8 mouse cellular contexts compared by ENCODE assay signal in the genomic region with DNA sequence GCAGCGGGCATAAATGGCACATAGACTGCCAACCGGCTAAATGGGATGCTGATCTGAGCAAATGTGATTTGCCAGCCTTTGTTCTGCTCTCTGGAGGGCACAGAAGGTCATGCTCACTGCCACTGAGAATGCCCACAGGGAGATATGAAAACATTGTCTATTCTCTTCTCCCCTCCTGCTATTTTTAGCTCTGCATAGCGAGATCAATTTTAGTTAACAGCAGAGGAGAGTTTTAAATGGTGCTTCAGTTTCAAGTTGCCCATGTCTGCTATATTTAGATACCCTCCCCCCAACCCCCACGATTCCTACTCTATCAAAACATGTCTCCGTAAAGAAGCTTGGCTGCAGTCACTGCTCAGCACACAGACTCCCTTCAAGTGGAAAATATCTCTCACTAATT. TPM values are rescaled to one million over a fixed set of nuclear protein-coding genes. Genes with fewer than 3 reads are reported as not detected.
DNase-seq lines count a peak whose midpoint lies in the region; ATAC-seq and TF ChIP-seq lines count a peak whose summit lies in the region.

No protein-coding gene starts in this region.

- TF ChIP-seq CTCF in embryonic fibroblast, embryonic 13.5 days (IDR thresholded peaks at IDR 0.05; ENCODE audit: borderline replicate concordance, insufficient read depth, low read length) = no peak
- no peak for TF ChIP-seq CTCF in olfactory bulb, adult 2 months (IDR thresholded peaks at IDR 0.05; ENCODE audit: insufficient read depth, low read depth, low read length)

- H3K9me3 ChIP-seq in limb, embryonic 14.5 days (ENCODE audit: control insufficient read depth, low read length) = no peaks in the 10 kb centered on the region
- no peaks in the 10 kb centered on the region for H3K9me3 ChIP-seq in limb, embryonic 10.5 days (replicated peaks)
- H3K9me3 ChIP-seq in hindbrain, embryonic 12.5 days (replicated peaks) = no peaks in the 10 kb centered on the region

- ATAC-seq in limb, embryonic 14.5 days (ENCODE audit: low FRiP score, low read depth) = no peak
- ATAC-seq in hindbrain, embryonic 12.5 days (ENCODE audit: low FRiP score) = peak; percentile 44; the same call in 1 of the 2 replicates

- DNase-seq in limb, embryonic 14.5 days (ENCODE audit: low spot score) = peak; percentile 12
- no peak for DNase-seq in limb, embryonic 10.5 days (ENCODE audit: low spot score)
- no peak for DNase-seq in thymus, postnatal 4 days
- DNase-seq in kidney, postnatal 4 days = no peak
- DNase-seq in T-cell, adult 2 months (ENCODE audit: low spot score) = no peak

- H3K4me2 ChIP-seq in limb, embryonic 14.5 days (replicated peaks; ENCODE audit: low read depth, low read length, severe bottlenecking) = no peak overlapping the region
- H3K4me2 ChIP-seq in hindbrain, embryonic 12.5 days (replicated peaks) = peak overlapping the region; percentile 25; the same call in 1 of the 2 replicates

- 48% methylated on average over 5 of the region's 5 CpGs for WGBS in limb, embryonic 14.5 days
- 70% methylated on average over 5 of the region's 5 CpGs for WGBS in limb, embryonic 10.5 days
- 16% methylated on average over 5 of the region's 5 CpGs for WGBS in hindbrain, embryonic 12.5 days
- 2% methylated on average over 5 of the region's 5 CpGs for WGBS in olfactory bulb, adult 2 months

- H3K27me3 ChIP-seq in limb, embryonic 14.5 days (ENCODE audit: control insufficient read depth, insufficient read depth, low read length) = no peaks in the 10 kb centered on the region
- H3K27me3 ChIP-seq in limb, embryonic 10.5 days (ENCODE audit: low read depth, poor library complexity, severe bottlenecking) = no peaks in the 10 kb centered on the region
- no peaks in the 10 kb centered on the region for H3K27me3 ChIP-seq in hindbrain, embryonic 12.5 days

- TF ChIP-seq POLR2A in limb, embryonic 14.5 days (IDR thresholded peaks at IDR 0.05; ENCODE audit: borderline replicate concordance, extremely low read depth, insufficient read depth, insufficient read length) = no peak
- TF ChIP-seq POLR2A in embryonic fibroblast, embryonic 13.5 days (IDR thresholded peaks at IDR 0.05; ENCODE audit: low read depth, low read length) = no peak
- no peak for TF ChIP-seq POLR2A in olfactory bulb, adult 2 months (IDR thresholded peaks at IDR 0.05; ENCODE audit: insufficient read depth, low read depth, low read length)

- H3K9ac ChIP-seq in limb, embryonic 14.5 days (ENCODE audit: low read depth, low read length, severe bottlenecking) = no peak overlapping the region
- no peak overlapping the region for H3K9ac ChIP-seq in hindbrain, embryonic 12.5 days

- no peaks in the 10 kb centered on the region; the same call in 1 of the 2 replicates for H3K4me1 ChIP-seq in limb, embryonic 14.5 days (ENCODE audit: control insufficient read depth, insufficient read depth, low read length)
- no peaks in the 10 kb centered on the region for H3K4me1 ChIP-seq in limb, embryonic 10.5 days
- H3K4me1 ChIP-seq in embryonic fibroblast, embryonic 13.5 days (ENCODE audit: control insufficient read depth, insufficient read depth, low read length) = peaks cover 18% of the 10 kb centered on the region
- H3K4me1 ChIP-seq in hindbrain, embryonic 12.5 days = peaks cover 19% of the 10 kb centered on the region
- peaks cover 15% of the 10 kb centered on the region for H3K4me1 ChIP-seq in olfactory bulb, adult 2 months (ENCODE audit: control insufficient read depth, insufficient read depth, low read length)

- no peak overlapping the region for H3K4me3 ChIP-seq in limb, embryonic 14.5 days (replicated peaks; ENCODE audit: low read length)
- no peak overlapping the region for H3K4me3 ChIP-seq in limb, embryonic 10.5 days
- H3K4me3 ChIP-seq in embryonic fibroblast, embryonic 13.5 days (ENCODE audit: insufficient read depth, low read length) = no peak overlapping the region
- H3K4me3 ChIP-seq in hindbrain, embryonic 12.5 days = no peak overlapping the region
- no peak overlapping the region for H3K4me3 ChIP-seq in olfactory bulb, adult 2 months (ENCODE audit: insufficient read depth, low read depth, low read length)

- no peaks in the 10 kb centered on the region for H3K36me3 ChIP-seq in limb, embryonic 14.5 days (ENCODE audit: control insufficient read depth, insufficient read depth, low read length)
- H3K36me3 ChIP-seq in limb, embryonic 10.5 days = no peaks in the 10 kb centered on the region
- no peaks in the 10 kb centered on the region for H3K36me3 ChIP-seq in hindbrain, embryonic 12.5 days

- no peak overlapping the region; the same call in 1 of the 2 replicates for H3K27ac ChIP-seq in limb, embryonic 14.5 days (replicated peaks; ENCODE audit: low read depth, low read length)
- H3K27ac ChIP-seq in limb, embryonic 10.5 days = no peak overlapping the region
- peak overlapping the region; percentile 66 for H3K27ac ChIP-seq in embryonic fibroblast, embryonic 13.5 days (ENCODE audit: insufficient read depth, low read length)
- peak overlapping the region; percentile 64 for H3K27ac ChIP-seq in hindbrain, embryonic 12.5 days
- H3K27ac ChIP-seq in olfactory bulb, adult 2 months (ENCODE audit: insufficient read depth, low read depth, low read length) = peak overlapping the region; percentile 97

RNA-seq across cellular contexts. Expression of gene Enpp5, which starts 52.2 kb away (rescaled TPM):
- polyA plus RNA-seq in limb, embryonic 14.5 days (2012; rRNA removed) = 15.8 and 15.9 TPM in 2 replicates
- polyA plus RNA-seq in limb, embryonic 14.5 days (2014; fragmentation: Nextera tagmentation; extraction: Ambion mirVana) = 11.5 and 13.5 TPM in 2 replicates
- polyA plus RNA-seq in limb, embryonic 10.5 days (2016; fragmentation: Nextera tagmentation; extraction: Ambion mirVana) = 4.6 and 7.9 TPM in 2 replicates
- polyA plus RNA-seq in embryonic fibroblast, embryonic 13.5 days (2011; ENCODE audit: insufficient read length, low read depth, missing spikeins) = 35.6 and 44.1 TPM in 2 replicates
- polyA plus RNA-seq in hindbrain, embryonic 12.5 days (2016; fragmentation: Nextera tagmentation; extraction: Ambion mirVana) = 39.4 and 40.4 TPM in 2 replicates
- not detected in 2 replicates for polyA plus RNA-seq in olfactory bulb, adult 2 months (2012; ENCODE audit: insufficient read depth, insufficient read length, low replicate concordance, missing spikeins)

Comparison
In these comparisons a context has a peak if more than half of its experiments do, and no peak if none do; other contexts are left out.
1. H3K27ac ChIP-seq: peak in embryonic fibroblast, embryonic 13.5 days (single experiment), hindbrain, embryonic 12.5 days (single experiment) and olfactory bulb, adult 2 months (single experiment); none in limb, embryonic 14.5 days (single experiment) and limb, embryonic 10.5 days (single experiment).